Mouse (Mus musculus) liver, postnatal 0 days (tissue): ENCODE measurements around the gene Spaca3. TPM values are rescaled to one million over a fixed set of nuclear protein-coding genes. Genes with fewer than 3 reads are reported as not detected.

Experiments
- ATAC-seq: fragments of 200-750 bp; cut with Nextera tagmentation; 2 replicates; pipeline ENCODE4 v1.8.0; 2017; ENCODE audit warnings: mild to moderate bottlenecking, moderate library complexity
- DNase-seq: peaks from one replicate; pipeline ENCODE4 v3.0.0-alpha.2; 2016
- H3K27ac ChIP-seq: fragments of 300-500 bp; sonication (generic); 2 replicates; pipeline ENCODE4 v1.5.1; 2014; ENCODE audit warnings: antibody characterized with exemption, moderate library complexity, mild to moderate bottlenecking, low read depth
- H3K27me3 ChIP-seq: fragments of 300-500 bp; sonication (generic); 2 replicates; pipeline ENCODE4 v1.6.1; 2014; ENCODE audit warnings: low read length, control low read depth, mixed read lengths; ENCODE audit not compliant: insufficient read depth
- H3K36me3 ChIP-seq: fragments of 300-500 bp; sonication (generic); replicated peaks from 2 replicates; pipeline ENCODE4 v1.6.1; 2014; ENCODE audit warnings: mild to moderate bottlenecking, control low read depth, low read length, moderate library complexity, mixed read lengths; ENCODE audit not compliant: insufficient read depth
- H3K4me1 ChIP-seq: fragments of 300-500 bp; sonication (generic); 2 replicates; pipeline ENCODE4 v1.6.1; 2014; ENCODE audit warnings: antibody characterized with exemption, mild to moderate bottlenecking, control low read depth; ENCODE audit not compliant: insufficient read depth
- H3K4me2 ChIP-seq: fragments of 300-500 bp; sonication (generic); 2 replicates; pipeline ENCODE4 v1.6.1; 2014; ENCODE audit warnings: low read depth, mild to moderate bottlenecking, low read length, moderate library complexity, mixed read lengths
- H3K4me3 ChIP-seq: fragments of 300-500 bp; sonication (generic); 2 replicates; pipeline ENCODE4 v1.5.1; 2014; ENCODE audit warnings: low read depth, low read length
- H3K9ac ChIP-seq: fragments of 300-500 bp; sonication (generic); replicated peaks from 2 replicates; pipeline ENCODE4 v1.6.1; 2014; ENCODE audit warnings: mild to moderate bottlenecking, moderate library complexity
- H3K9me3 ChIP-seq: fragments of 300-500 bp; sonication (generic); 2 replicates; pipeline ENCODE4 v1.6.1; 2016; ENCODE audit warnings: mild to moderate bottlenecking, control low read depth, low read length, mixed read lengths
- CTCF ChIP-seq: sonication (generic); IDR thresholded peaks from 2 replicates; pipeline ENCODE4 v1.5.1; 2016; ENCODE audit warnings: antibody characterized with exemption, low read depth
- EP300 ChIP-seq: IDR thresholded peaks from 2 replicates; pipeline ENCODE4 v1.6.1; 2016; ENCODE audit warnings: antibody characterized with exemption, low read depth, mild to moderate bottlenecking
- WGBS: fragments of 180-500 bp; shearing (Covaris S2); extraction: QIAGEN DNeasy Blood & Tissue Kit; methylation state at CpG from one replicate; pipeline ENCODE4 v1.1.7; 2014; ENCODE audit not compliant: insufficient replicate concordance; 5-methylcytosine and 5-hydroxymethylcytosine counted together
- polyA plus RNA-seq: library from polyadenylated mRNA; unstranded; fragments of >200 nt; fragmentation: Nextera tagmentation; extraction: Ambion mirVana; gene quantifications from 2 replicates; pipeline ENCODE4 v1.2.1, GENCODE M21; 2015

The Spaca3 gene
- polyA plus RNA-seq, 1 experiment from 2014 or later, result not detected

- Histone ChIP-seq H3K4me2 (no peak overlapping the region), H3K27me3 (no peaks in the 10 kb centered on the region), H3K4me1 (no peaks in the 10 kb centered on the region), H3K27ac (no peak overlapping the region), H3K9me3 (no peaks in the 10 kb centered on the region), H3K9ac (no peak overlapping the region), H3K4me3 (no peak overlapping the region), H3K36me3 (no peaks in the 10 kb centered on the region)
- ATAC-seq, result no peak
- no peak for DNase-seq
- WGBS, result 72% methylated on average over 11 of the region's 11 CpGs
- TF ChIP-seq EP300 (no peak), CTCF (no peak)
Observed at GRCm38 (mm10) chr11:80877131-80877651, 19.0 kb downstream of the Spaca3 start.

- DNase-seq (no peak), ATAC-seq (no peak)
- Histone ChIP-seq H3K4me1 (no peaks in the 10 kb centered on the region), H3K4me2 (no peak overlapping the region), H3K9me3 (no peaks in the 10 kb centered on the region), H3K27me3 (no peaks in the 10 kb centered on the region), H3K36me3 (no peaks in the 10 kb centered on the region), H3K27ac (no peak overlapping the region), H3K9ac (no peak overlapping the region), H3K4me3 (no peak overlapping the region)
- no peak for TF ChIP-seq CTCF
- no peak for TF ChIP-seq EP300
- WGBS, result 69% methylated on average over 2 of the region's 2 CpGs
Observed at GRCm38 (mm10) chr11:80878026-80878425, 19.9 kb downstream of the Spaca3 start.

GRCm38 (mm10) chr11:80882229-80882810 is 24.2 kb downstream of the Spaca3 start:
- Histone ChIP-seq H3K9ac (no peak overlapping the region), H3K9me3 (no peaks in the 10 kb centered on the region), H3K36me3 (no peaks in the 10 kb centered on the region), H3K4me1 (no peaks in the 10 kb centered on the region), H3K27me3 (no peaks in the 10 kb centered on the region), H3K4me2 (no peak overlapping the region), H3K4me3 (no peak overlapping the region), H3K27ac (no peak overlapping the region)
- no peak for TF ChIP-seq EP300
- TF ChIP-seq CTCF, result no peak
- WGBS, result 76% methylated on average over 7 of the region's 7 CpGs
- no peak for ATAC-seq
- no peak for DNase-seq

- no peak overlapping the region for H3K9ac ChIP-seq
- no peak for DNase-seq
- H3K27me3 ChIP-seq, result peaks cover 3% of the 10 kb centered on the region; the same call in 1 of the 2 replicates
- no peaks in the 10 kb centered on the region for H3K4me1 ChIP-seq
- H3K4me2 ChIP-seq, result no peak overlapping the region
- no peak for TF ChIP-seq EP300
- no peak for TF ChIP-seq CTCF
- no peak overlapping the region for H3K4me3 ChIP-seq
- no peaks in the 10 kb centered on the region for H3K9me3 ChIP-seq
- ATAC-seq, result no peak
- no peaks in the 10 kb centered on the region for H3K36me3 ChIP-seq
- no peak overlapping the region for H3K27ac ChIP-seq
- WGBS, result 52% methylated on average over 6 of the region's 6 CpGs
Observed at GRCm38 (mm10) chr11:80884521-80885231, 26.5 kb downstream of the Spaca3 start.

GRCm38 (mm10) chr11:80886365-80886764 is 28.2 kb downstream of the Spaca3 start:
- no peaks in the 10 kb centered on the region for H3K36me3 ChIP-seq
- H3K4me1 ChIP-seq, result no peaks in the 10 kb centered on the region
- ATAC-seq, result no peak
- H3K27me3 ChIP-seq, result peaks cover 5% of the 10 kb centered on the region; the same call in 1 of the 2 replicates
- WGBS, result 76% methylated on average over 7 of the region's 7 CpGs
- no peak overlapping the region for H3K4me3 ChIP-seq
- no peak overlapping the region for H3K4me2 ChIP-seq
- no peak overlapping the region for H3K9ac ChIP-seq
- DNase-seq, result no peak
- H3K9me3 ChIP-seq, result no peaks in the 10 kb centered on the region
- TF ChIP-seq EP300 (no peak), CTCF (no peak)
- no peak overlapping the region for H3K27ac ChIP-seq

- TF ChIP-seq CTCF, result no peak
- no peak for TF ChIP-seq EP300
- ATAC-seq, result no peak
- Histone ChIP-seq H3K27me3 (peaks cover 7% of the 10 kb centered on the region), H3K4me2 (no peak overlapping the region), H3K36me3 (no peaks in the 10 kb centered on the region), H3K27ac (no peak overlapping the region), H3K9ac (no peak overlapping the region), H3K9me3 (no peaks in the 10 kb centered on the region), H3K4me3 (no peak overlapping the region), H3K4me1 (no peaks in the 10 kb centered on the region)
- whole genome bisulfite sequencing, result 67% methylated on average over 3 of the region's 3 CpGs
- DNase-seq, result no peak
Observed at GRCm38 (mm10) chr11:80887021-80887420, 28.9 kb downstream of the Spaca3 start.
